Mouse (Mus musculus) thymus, postnatal 36 days (tissue): ENCODE measurements around the gene Fam214a.

Source experiments
- DNase-seq, 2 experiments: peaks; one replicate each; pipeline ENCODE4 v3.0.0; 2022; ENCODE audit warnings: mixed read lengths in 2 of 2

Gene Fam214a

GRCm38 (mm10) chr9:74952756-74953247 is at the start of gene Fam214a:
Gene Fam214a, plus strand, starts transcription at chr9:74952884.
- peak; percentile 89 to 94 for DNase-seq

DNA sequence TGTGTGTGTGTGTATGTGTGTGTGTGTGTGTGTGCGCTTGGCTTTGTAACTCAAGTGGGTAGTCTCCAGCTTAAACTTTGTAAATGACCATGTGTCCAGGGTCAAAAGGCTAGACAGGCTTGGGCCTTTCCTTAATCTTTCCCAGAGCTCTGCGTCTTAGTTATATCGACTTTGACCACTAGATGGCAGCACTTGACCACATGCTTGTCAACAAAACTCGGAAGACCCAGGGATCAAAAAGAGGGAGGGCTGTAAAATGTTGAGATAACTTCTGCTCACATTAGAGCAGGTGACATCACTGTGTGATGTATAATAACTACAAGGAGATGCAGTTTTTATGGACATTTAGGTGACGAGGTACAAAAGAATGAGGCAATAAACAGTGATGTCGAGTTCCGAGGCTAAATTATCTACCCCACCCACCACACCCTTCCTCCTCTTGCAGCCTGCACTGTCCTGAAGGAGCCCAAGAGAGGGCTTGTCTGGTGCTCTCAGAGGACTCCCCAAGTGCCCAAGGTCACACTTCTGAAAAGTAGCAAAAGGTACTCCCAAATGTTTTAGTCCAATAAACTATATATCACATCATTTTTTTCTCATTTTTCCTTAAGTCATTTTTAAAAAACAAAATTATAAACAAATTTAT is 47.7 kb upstream of the Fam214a start:
- peak; percentile 20 to 41 for DNase-seq

DNA sequence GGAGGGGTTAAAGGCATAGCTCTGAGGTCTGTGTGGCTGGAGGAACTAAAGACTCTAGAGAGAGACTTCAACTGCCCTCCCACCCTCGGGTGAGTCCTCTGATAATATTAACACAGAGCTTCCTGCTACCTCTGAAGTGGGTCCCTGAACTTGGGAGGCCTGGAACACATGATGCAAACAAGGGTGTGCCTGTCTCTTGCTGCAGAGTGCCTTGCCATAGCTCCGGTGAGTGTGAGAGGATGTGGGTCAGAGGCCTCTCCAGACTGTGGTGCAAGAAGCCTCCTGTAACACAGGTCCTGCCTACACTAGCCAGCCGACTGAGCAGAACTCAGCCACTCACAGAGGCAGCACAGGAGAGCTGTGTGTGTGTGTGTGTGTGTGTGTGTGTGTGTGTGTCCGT is 45.7 kb upstream of the Fam214a start:
- DNase-seq = no peak

DNA sequence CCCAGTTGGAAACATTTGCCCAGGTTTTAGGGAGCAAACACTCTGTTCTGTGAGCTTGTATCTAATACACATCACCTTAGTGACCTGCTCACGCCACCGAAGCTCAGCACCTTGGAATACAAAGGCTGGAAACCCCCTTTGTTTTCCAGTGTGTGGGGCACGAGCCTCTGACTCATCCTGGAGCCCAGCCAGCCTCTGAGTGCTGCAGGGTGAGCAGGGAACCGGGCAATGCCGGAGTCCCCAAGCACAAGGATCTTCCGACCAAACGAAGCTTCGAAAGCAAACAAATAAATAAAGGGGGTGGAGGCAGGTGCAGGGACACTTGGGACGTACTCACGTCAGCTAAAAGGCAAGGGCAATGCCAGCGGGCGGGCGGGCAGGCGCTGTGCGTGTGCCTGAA is 43.4 kb upstream of the Fam214a start:
- no peak for DNase-seq

GRCm38 (mm10) chr9:74910226-74910759 is 42.4 kb upstream of the Fam214a start:
- DNase-seq = no peak

DNA sequence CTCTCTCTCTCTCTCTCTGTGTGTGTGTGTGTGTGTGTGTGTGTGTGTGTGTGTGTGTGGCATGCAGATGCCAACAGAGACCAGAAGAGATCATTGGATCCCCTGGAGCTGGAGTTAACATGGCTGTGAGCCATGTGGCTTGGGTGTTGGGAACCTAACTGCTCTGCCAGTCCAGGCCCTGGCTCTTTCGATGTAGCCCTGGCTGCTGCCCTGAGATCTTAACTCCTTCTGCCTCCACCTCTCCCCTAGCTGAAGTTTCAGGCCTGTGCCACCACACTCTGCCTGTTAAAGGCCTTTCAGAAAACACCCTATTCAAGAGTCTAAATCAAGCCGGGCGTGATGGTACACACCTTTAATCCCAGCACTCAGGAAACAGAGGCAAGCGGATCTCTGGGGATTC is 41.3 kb upstream of the Fam214a start:
- DNase-seq = no peak

- DNase-seq = no peak
Observed at GRCm38 (mm10) chr9:74911919-74912318, 40.8 kb upstream of the Fam214a start.

DNA sequence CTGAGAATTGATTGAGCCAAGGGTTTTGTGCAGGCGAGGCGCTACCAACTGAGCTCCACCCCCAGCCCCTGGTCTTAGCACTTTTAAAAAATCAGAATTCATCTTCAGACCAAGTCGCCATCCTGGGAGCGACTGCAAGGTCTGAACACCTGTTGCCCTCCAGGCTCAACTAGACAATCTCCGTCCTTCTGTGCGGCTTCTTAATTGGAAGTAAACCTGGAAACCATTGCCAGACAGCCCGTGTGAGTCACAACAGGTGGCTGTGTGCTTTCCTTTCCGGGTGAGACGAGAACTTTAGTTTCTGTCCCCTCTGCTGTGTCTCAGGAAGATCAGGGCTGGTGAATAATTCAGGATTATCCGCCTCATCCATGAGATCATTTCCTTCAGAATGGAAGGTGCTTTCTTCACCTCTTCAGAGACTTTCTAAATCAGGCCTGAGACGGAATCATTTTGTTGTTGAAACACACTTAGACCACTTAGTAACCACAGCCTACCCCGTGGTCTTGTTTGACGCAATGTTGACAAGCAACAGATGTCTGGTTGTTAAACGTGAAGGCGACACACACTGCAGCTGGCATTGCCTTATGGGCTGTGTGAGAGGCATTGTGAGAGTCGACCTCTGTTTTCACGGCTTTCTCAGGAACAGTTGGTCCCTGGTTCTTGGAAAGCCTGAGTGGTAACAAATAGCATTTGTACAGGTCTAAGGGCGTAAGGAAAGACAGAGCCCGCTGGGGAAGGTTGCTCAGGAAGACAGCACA is 39.9 kb upstream of the Fam214a start:
- DNase-seq = no peak

DNA sequence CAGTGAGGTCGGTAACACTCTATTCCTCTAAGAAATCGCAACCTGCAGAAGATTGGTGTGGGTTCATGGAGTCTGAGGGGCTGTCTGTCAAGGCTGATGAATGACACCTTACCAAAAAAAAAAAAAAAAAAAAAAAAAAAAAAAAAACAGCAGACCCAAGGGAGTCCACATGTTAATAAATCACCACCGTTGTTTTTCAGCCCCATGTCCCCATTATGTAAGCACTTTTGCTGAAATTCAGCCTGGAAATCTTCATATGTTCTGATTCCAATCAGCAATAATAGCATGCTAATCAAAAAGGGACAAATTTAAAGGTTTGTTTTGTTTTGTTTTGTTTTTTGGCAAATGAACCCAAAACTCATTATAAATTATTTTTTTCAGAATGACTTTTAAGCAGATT is 37.1 kb upstream of the Fam214a start:
- DNase-seq = no peak

GRCm38 (mm10) chr9:74920450-74920849 is 32.2 kb upstream of the Fam214a start:
- DNase-seq = no peak

DNA sequence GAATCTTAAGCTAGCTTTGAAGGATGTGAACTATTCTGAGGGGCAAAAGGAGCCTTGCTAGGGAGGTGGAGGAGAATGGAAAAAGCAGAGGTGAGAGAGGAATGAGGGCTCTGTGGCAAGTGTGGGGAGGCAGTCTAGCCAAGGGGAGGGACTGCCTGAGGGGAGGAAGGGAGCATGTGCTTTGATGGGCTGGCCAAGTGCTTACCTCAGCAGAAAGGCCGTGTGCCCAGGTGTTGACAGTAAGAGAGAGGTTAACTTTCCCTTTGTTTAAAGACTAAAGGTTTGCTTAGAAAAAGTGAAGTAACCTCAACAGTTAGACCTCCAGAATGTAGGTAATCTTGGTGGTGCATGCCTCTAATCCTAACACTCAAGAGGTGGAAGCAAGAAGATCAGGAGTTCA is 31.3 kb upstream of the Fam214a start:
- no peak for DNase-seq

DNA sequence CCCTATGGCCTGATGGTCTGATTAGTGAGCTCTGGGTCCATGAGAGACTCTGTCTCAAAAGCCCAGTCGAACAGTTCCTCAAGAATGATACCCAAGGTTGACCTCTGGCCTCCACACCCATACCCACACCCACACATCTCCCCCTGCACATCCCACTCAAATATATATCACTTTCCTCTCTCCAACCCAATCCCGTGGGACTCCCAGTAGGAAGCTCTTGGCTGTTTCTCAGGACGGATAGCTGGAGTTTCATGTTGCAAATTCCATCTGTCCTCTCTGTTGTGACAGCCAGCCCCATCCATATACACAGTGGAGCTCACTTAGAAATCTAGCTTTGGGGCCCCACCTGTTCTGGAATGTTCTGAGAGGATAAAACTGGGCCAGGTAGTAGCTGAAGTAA is 29.8 kb upstream of the Fam214a start:
- no peak for DNase-seq

GRCm38 (mm10) chr9:74923291-74923977 is 29.2 kb upstream of the Fam214a start:
- no peak for DNase-seq

- no peak for DNase-seq
Observed at GRCm38 (mm10) chr9:74925220-74925769, 27.4 kb upstream of the Fam214a start.

DNA sequence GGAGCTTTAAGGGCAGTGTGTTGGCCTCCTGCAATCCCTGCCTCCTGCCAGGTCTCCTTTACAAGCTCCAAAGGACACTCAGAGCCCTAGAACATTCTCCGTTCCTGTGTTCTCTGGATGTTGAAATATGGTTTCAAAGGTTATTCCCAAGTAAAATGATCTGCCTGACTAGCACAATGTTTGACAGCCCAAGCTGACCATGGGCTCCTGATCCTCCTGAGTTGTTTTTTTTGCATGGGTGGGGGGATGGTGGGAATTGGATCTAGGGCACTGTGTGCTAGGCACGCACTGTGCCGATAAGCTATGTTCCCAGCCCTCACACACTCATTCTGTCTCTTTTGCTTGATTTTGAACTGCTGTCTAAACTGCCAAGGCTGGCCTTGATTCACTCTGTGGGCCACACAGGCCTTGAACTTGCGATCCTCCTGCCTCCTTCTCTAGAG is 22.7 kb upstream of the Fam214a start:
- no peak for DNase-seq

DNA sequence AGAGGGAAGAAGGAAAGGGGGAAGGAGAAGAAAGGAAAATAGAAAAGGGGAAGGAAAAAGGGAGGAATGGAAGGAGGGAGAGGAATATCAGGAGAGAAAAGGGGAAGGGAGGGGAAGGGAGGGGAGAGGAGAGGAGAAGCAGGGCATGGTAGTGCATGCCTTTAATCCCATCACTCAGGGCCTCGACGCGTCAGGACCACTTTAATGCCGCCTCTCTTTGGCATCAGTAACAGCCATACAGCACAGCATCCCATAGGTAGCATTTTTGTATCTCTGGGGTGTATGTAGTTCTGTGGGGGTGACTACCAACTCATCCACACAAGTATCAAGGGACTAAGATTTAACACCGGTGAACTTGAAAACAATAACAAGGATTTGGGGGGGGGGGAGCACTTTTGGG is 22.0 kb upstream of the Fam214a start:
- no peak for DNase-seq

DNA sequence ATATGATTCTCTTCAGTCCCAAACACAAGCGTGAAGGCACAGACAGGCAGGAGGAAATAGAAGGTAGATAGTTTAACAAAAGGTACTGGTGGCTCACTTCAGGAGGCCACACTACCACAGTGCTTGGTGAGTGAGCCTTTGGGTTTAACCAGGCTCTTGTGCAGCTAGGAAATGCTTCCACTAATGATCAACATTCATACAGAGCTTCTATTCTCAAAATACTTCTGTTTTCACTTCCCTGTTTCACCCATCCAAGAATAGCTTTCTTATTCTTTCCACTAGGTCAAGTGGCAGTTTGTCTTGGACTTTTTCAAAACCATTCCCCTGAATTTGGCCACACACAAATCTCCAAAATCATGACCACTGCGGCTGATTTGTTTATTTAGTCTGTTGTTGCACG is 17.4 kb upstream of the Fam214a start:
- DNase-seq = no peak

DNA sequence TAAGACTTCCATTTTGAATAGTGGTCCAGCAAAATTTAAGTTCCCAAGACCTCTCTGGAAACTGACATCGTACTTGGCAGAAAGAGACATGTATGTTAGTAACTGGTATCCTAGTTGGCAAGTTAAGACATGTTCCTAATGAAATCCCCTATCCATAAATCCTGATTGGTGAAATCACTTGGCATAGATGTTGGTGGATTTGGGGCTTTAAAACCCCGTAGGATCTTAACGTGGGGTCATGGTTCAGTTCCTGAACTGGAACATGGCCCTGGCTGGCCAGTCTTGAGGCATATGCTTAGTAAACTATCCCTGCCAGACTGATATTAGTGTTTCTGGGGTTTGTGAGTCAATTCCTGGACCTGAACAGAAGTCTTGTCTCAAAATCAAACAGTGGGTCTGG is 14.9 kb upstream of the Fam214a start:
- no peak for DNase-seq

DNA sequence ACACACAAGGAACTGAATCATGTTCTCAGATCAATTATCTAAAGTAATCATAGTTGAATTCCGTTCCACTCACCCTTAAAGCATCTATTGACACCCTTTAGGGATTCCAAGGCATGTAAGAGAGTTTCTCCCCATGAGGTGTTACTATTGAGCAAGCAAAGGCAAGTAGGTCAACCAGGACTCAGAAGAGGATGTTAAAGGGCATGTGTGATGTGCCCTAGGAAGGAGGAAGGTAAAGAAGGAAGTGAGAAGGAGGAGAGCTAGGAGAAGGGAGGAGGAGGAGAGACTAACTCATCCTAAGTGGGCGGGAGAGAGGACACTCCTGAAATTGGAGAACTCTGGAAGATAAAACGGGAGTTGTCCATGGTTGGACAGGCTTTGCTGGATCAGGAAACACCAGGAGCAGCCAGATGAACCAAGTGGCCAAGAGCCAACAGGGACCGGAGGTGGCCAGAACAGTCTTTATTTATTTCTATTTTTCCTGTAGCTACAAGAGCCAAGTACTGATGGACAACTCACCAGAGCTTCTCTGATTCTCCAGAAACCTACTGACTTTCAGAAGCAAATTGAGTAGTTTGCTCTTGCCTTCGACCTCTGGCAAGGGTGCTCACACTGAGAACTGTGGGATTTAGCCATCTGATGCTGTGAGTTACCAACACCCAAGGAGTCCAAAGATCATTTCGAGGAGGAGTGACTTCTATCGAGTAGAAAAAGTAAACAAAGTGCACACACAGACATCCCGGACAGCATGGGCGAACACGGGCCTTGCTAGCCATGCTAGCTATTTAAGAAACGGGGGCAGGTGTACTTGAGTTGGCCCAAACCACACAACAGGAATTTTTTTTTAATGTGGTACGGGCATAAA is 13.8 kb upstream of the Fam214a start:
- no peak for DNase-seq

DNA sequence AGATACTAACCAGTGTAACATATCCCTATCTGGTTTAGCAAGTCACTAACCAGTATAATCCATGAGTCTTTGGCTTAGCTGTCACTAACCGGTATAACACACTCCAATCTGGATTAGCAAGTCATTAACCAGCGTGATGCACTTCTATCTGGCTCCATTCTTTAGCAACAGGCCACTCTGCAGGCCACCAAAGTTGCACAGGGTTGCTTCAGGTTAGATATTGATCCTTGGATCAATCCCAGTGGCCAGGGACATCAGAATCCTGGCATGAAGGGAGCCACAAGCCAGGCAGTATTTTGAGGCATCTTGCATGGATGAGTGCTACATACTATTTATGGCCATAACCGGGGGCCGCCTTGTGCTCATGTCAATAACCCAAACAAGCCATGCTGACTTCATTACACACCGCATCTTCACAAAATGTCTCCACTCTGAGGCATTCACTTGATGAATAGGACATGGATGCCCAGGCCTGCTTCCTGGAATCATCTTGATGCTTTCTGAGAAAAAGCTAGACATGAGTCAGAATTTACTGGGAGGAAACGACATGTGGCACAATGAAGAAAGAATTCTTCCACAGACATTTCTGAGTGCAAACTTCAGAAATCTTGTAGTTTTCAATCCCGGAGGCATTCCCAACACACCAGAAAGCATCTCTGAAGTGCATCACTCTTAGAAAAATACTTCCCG is 5.8 kb upstream of the Fam214a start:
- no peak for DNase-seq

DNA sequence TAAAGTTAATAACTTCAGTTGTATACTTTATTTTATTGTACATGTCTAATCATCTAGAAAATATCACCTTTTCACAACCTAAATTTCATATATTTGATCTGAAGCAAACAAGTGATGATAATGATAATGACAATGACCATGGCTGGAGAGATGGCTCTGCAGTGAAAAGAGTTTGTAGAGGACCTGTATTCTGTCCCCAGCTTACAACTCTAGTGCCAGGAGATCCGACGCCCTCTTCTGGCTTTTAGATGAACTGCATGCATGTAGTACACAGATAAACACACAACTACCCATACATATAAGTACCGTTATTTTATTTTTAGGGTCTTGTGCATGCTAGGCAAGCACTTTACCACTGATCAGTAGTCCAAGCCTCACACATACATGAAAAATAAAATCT is 1.2 kb upstream of the Fam214a start:
- no peak for DNase-seq

DNA sequence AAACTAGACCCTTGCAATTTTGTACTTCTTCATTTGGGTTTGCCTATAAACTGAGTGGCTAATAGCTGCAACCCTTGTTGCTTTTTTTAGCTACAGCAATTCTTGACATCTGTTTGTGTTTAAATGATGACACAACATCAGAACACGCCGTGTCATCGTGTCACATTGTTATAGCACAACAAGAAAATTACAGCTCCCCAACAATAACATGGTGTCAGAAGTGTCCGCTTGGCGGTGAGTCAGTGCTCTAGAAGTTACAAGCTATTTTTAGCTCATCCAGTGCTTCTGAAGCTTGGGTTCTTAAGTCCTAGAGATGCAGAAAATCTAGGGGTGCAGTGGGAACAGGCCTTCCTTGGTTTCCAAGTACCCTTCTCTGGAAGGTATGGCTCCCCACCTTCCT is 578 bp upstream of the Fam214a start:
- DNase-seq = no peak
